Mouse (Mus musculus): ENCODE measurements at regions not wholly inside any gene's neighbourhood (a gene's known extent, or its start where the extent isn't known, plus 50 kb on each side); places are given as distances from the start of the nearest gene placed in this dataset.

DNA sequence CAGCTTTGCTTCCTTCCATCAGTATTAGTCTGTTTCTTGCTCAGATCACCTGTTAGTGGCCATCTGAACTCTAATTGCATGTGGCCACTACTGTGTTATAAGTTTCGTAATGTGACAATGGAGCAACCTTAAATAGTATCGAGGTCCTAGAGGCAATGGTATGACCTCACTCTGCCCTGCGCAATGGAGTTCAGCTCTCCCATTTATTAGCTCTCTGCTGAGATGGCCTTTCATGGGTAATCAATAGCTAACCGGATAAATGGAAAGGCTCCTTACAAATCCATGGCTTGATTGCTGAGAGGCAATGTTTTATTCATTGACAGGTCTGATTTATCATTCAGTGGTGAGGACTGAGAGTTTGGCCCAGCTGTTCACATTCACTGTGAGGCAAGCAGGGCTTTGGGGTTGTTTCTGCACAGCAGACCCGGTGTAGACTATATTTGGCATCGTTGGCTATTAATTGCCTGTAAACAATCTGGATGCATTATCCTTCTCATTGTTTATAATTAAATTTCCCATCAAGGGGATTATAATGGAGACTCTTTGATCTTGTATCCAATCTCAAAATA is 543.9 kb downstream of the Plekhb2 start:
- TF ChIP-seq CTCF (IDR thresholded peaks at IDR 0.05; ENCODE audit: extremely low read depth, insufficient read depth, low read length) (no peak), POLR2A (IDR thresholded peaks at IDR 0.05; ENCODE audit: extremely low read depth, insufficient read depth, low read length) (no peak)
